Mouse (Mus musculus): ENCODE results near the gene Ugt1a6a.

DNA sequence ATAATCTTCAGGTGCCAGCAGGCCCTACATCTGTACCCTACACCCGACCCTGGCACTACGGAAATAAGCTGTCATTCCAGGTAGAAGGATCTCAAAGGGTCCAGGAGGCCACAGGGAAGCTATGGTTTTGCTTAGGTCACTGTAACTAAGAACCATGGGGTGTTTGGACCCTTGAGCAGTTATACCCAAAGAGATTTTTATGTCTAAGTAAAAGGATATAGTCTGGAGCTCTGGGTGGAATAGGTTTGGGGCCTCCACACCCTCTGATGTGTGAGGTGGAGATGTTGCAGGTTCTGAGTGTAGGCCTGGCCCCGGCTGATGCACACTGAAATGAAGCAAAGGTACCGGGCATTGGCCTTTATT, 99.6 kb downstream of the Ugt1a6a start:
- TF ChIP-seq TAL1 (IDR thresholded peaks at IDR 0.05; ENCODE audit: low read length): no peak
- no peak for TF ChIP-seq EP300 (IDR thresholded peaks at IDR 0.05; ENCODE audit: low read depth in 1 of 2, low read length in 2 of 2)
- no peak for TF ChIP-seq SIN3A (IDR thresholded peaks at IDR 0.05; ENCODE audit: low read length)
- no peak for TF ChIP-seq MEF2A (IDR thresholded peaks at IDR 0.05; ENCODE audit: extremely low read depth, insufficient replicate concordance, low read depth, low read length, poor library complexity, severe bottlenecking)
- TF ChIP-seq CHD2 (IDR thresholded peaks at IDR 0.05; ENCODE audit: low read length): no peak
- TF ChIP-seq CTCF (IDR thresholded peaks at IDR 0.05 in 2 of 3, conservative IDR thresholded peaks at IDR 0.05 in 1 of 3; ENCODE audit: control insufficient read depth in 1 of 3, insufficient read depth in 1 of 3, low read depth in 2 of 3, low read length in 3 of 3, poor library complexity in 1 of 3, severe bottlenecking in 1 of 3): no peak
